Mouse (Mus musculus): ENCODE results near the gene Gsk3b. TPM values are rescaled to one million over a fixed set of nuclear protein-coding genes. Genes with fewer than 3 reads are reported as not detected.

The Gsk3b gene
- polyA plus RNA-seq, 1 experiment from 2014 or later = 10.7 TPM

DNA sequence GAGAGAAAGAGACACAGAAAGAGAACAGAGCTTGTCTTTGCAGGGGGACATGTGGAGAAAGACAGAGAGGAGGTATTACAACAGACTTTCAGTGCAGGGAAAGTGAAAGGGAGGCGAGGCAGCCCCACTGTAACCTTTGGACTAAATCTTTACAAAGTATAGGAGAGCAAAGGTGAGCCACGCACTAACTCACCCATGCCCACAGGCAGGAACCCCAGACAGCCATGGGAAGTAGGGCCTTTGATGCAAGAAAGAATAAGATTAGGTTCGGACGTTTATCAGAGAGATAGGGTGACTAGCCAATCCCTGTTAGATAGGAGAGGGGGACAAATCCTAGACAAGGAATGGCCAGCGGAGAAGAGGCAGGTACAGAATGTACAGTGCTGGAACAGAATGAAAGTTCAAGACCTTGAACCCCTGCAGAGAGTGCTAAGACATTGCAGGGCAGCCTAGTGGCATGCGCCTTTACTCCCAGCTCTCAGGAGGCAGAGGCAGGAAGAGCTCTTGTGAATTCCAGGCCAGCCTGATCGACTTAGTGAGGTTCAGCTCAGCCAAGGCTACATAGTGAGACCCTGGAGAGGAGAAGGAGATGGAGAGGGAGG lies 193.9 kb downstream of the Gsk3b start:
- H3K4me1 ChIP-seq (replicated peaks) = peaks cover 7% of the 10 kb centered on the region; the same call in 1 of the 2 replicates
- H3K27ac ChIP-seq (replicated peaks) = peak overlapping the region; percentile 72
- no peak overlapping the region for H3K4me3 ChIP-seq (replicated peaks)
- no peaks in the 10 kb centered on the region for H3K27me3 ChIP-seq
- peak overlapping the region; percentile 6; the same call in 1 of the 2 replicates for H3K4me2 ChIP-seq
- no peak overlapping the region for H3K9ac ChIP-seq
- WGBS (ENCODE audit: insufficient replicate concordance) = 47% methylated on average over 7 of the region's 7 CpGs
- H3K9me3 ChIP-seq (replicated peaks) = no peaks in the 10 kb centered on the region
- no peaks in the 10 kb centered on the region for H3K36me3 ChIP-seq (replicated peaks)
- peak; percentile 41 for ATAC-seq (ENCODE audit: insufficient read depth)

DNA sequence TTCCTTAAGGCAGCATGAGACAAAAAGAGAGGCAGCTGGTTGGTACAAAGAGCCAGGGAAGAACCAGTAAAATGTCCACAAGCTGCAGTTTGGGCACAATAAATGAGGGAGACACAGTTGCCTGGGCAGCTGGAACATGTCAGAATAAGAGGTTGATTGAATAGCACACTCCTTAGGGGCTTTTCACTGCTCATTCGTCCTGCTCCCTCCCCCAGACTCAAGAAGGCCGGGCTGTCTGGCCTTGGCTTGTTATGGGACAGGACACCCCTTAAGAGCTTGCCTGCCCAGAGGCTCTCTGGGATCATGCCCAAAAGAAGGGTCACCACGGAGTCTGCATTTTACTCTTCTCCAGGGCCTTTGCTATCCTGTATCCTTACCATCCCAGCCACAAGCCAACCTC lies 194.5 kb downstream of the Gsk3b start:
- Histone ChIP-seq H3K4me1 (replicated peaks) (peaks cover 7% of the 10 kb centered on the region; the same call in 1 of the 2 replicates), H3K36me3 (replicated peaks) (no peaks in the 10 kb centered on the region), H3K9me3 (replicated peaks) (no peaks in the 10 kb centered on the region), H3K27ac (replicated peaks) (peak overlapping the region; percentile 72; the same call in 1 of the 2 replicates), H3K4me3 (replicated peaks) (no peak overlapping the region), H3K4me2 (no peak overlapping the region), H3K27me3 (no peaks in the 10 kb centered on the region), H3K9ac (no peak overlapping the region)
- WGBS (ENCODE audit: insufficient replicate concordance) = 47% methylated on average over 3 of the region's 3 CpGs
- ATAC-seq (ENCODE audit: insufficient read depth) = no peak

- H3K27me3 ChIP-seq = no peaks in the 10 kb centered on the region
- H3K27ac ChIP-seq (replicated peaks) = peak overlapping the region; percentile 72
Measured at GRCm38 (mm10) chr16:38285801-38286200, 197.0 kb downstream of the Gsk3b start.

DNA sequence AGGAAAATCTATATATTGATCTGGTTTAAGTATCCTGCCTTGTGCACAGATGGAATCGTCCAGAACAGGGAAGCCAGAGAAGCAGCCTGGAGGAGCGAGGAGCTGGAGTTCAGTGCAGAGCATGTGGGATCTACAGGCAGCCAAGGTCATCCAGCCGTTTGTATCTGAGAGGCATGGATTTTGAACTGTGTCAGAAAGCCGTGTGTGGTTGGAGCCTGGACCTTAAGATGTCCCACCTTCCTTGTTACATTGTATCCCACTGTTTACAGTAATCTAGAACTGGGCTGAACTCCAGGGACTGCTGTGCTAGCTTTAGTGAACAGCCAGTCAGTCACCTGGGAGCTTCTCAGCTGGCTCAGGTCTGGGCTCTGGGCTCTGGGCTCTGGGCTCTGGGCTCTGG lies 197.7 kb downstream of the Gsk3b start:
- H3K9me3 ChIP-seq (replicated peaks) = no peaks in the 10 kb centered on the region
- no peak overlapping the region for H3K9ac ChIP-seq
- WGBS (ENCODE audit: insufficient replicate concordance) = 47% methylated on average over 4 of the region's 4 CpGs
- H3K4me2 ChIP-seq = 0 out of 2 replicates have a peak overlapping the region, but pooled peaks have one; percentile 16
- H3K27me3 ChIP-seq = no peaks in the 10 kb centered on the region
- no peaks in the 10 kb centered on the region for H3K36me3 ChIP-seq (replicated peaks)
- ATAC-seq (ENCODE audit: insufficient read depth) = no peak
- peaks cover 9% of the 10 kb centered on the region; the same call in 1 of the 2 replicates for H3K4me1 ChIP-seq (replicated peaks)
- H3K27ac ChIP-seq (replicated peaks) = peak overlapping the region; percentile 69
- no peak overlapping the region for H3K4me3 ChIP-seq (replicated peaks)

More at GRCm38 (mm10) chr16:38285801-38286200, 197.0 kb downstream of the Gsk3b start:
- Histone ChIP-seq H3K4me1 (replicated peaks) (peaks cover 10% of the 10 kb centered on the region; the same call in 1 of the 2 replicates), H3K9ac (no peak overlapping the region), H3K4me3 (replicated peaks) (no peak overlapping the region), H3K4me2 (no peak overlapping the region), H3K9me3 (replicated peaks) (no peaks in the 10 kb centered on the region), H3K36me3 (replicated peaks) (no peaks in the 10 kb centered on the region)
- 56% methylated on average over 7 of the region's 7 CpGs for WGBS (ENCODE audit: insufficient replicate concordance)
- ATAC-seq (ENCODE audit: insufficient read depth) = no peak

DNA sequence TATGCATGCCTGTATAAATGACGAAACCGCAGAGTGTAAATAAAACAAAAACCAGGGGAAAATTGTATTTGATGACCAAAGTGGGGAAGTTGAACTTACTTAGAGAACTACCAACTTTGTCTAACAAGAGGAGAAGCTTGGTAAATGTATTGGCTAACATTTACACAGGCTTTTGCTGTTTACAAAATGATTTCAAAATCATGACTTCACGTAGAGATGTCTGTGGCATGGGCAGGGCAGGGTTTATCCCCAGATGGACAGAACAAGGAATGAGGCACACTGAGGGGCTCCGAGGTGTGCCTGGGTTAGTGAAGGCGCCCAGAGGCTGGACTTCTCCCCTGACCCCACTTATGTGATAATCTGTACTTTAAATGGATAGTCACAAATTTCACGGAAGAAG lies 198.6 kb downstream of the Gsk3b start:
- Histone ChIP-seq H3K36me3 (replicated peaks) (no peaks in the 10 kb centered on the region), H3K9ac (no peak overlapping the region), H3K4me2 (peak overlapping the region; percentile 21; the same call in 1 of the 2 replicates), H3K4me1 (replicated peaks) (peaks cover 7% of the 10 kb centered on the region; the same call in 1 of the 2 replicates), H3K27ac (replicated peaks) (peak overlapping the region; percentile 76), H3K27me3 (no peaks in the 10 kb centered on the region), H3K9me3 (replicated peaks) (no peaks in the 10 kb centered on the region), H3K4me3 (replicated peaks) (no peak overlapping the region)
- ATAC-seq (ENCODE audit: insufficient read depth) = peak; percentile 68
- 50% methylated on average over 6 of the region's 6 CpGs for WGBS (ENCODE audit: insufficient replicate concordance)

DNA sequence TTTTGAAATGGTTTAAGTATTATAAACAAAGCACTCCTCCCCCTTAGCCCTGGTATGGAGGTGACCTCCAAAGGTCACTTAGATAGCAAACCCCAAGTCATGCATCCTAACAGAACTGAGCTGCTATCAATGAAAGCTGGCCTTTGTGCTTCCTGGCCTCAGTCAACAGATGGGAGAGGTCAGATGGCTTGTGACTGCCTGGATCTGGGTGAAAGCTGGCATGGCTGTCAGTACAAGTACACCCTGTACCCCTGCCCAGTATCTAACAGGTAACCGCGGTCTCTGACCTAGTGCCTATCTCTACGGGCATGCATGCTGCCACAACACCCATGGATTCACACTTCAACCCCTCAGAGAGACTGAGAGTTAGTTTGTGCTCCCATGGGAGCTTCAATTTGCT lies 199.0 kb downstream of the Gsk3b start:
- Histone ChIP-seq H3K4me3 (replicated peaks) (no peak overlapping the region), H3K36me3 (replicated peaks) (no peaks in the 10 kb centered on the region), H3K9me3 (replicated peaks) (no peaks in the 10 kb centered on the region), H3K27ac (replicated peaks) (peak overlapping the region; percentile 76), H3K9ac (no peak overlapping the region), H3K27me3 (no peaks in the 10 kb centered on the region), H3K4me1 (replicated peaks) (peaks cover 7% of the 10 kb centered on the region; the same call in 1 of the 2 replicates), H3K4me2 (peak overlapping the region; percentile 21; the same call in 1 of the 2 replicates)
- 46% methylated on average over 3 of the region's 3 CpGs for WGBS (ENCODE audit: insufficient replicate concordance)
- peak; percentile 75 for ATAC-seq (ENCODE audit: insufficient read depth)

DNA sequence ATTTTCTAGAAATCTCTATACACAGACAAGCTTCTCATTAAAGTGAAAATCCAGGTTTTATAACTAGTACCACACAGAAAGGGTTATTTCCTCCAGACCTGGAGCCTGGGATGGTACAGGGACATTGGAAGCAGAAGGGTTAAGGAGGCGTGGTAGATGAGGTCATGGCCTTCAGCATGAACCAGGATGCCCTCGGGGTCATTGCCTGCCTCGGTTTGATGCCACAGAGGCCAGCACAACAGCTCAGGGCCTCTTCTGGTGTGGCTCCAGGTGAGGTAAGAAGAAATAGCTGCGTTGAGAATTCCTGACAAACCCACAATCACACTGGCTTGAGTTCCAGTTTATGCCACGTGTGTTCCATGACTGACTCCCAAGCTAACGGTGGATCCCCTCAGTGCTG lies 200.1 kb downstream of the Gsk3b start:
- Histone ChIP-seq H3K4me1 (replicated peaks) (peaks cover 7% of the 10 kb centered on the region; the same call in 1 of the 2 replicates), H3K9ac (no peak overlapping the region), H3K27ac (replicated peaks) (0 out of 2 replicates have a peak overlapping the region, but pooled peaks have one; percentile 76), H3K4me2 (0 out of 2 replicates have a peak overlapping the region, but pooled peaks have one; percentile 4), H3K36me3 (replicated peaks) (no peaks in the 10 kb centered on the region), H3K4me3 (replicated peaks) (no peak overlapping the region), H3K9me3 (replicated peaks) (no peaks in the 10 kb centered on the region), H3K27me3 (no peaks in the 10 kb centered on the region)
- ATAC-seq (ENCODE audit: insufficient read depth) = no peak
- 24% methylated on average over 6 of the region's 6 CpGs for WGBS (ENCODE audit: insufficient replicate concordance)

DNA sequence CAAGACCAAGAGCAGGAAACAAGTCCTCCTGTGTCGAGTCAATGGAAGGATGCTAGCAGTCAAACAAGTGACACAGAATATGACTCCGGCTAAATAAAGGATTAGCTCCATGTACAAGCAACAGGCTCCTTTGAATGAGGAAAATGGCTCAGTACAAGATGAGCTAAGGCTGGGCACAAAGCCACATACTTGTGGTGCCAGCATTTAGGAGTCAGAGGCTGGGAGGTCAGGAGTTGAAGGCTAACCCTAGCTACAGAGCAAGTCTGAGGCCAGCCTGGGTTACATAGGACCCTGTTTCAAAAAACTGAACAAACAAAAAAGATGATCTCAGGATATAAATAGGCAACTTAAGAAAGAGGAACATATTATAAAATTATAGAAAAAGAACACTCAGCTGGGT lies 201.3 kb downstream of the Gsk3b start:
- Histone ChIP-seq H3K27me3 (no peaks in the 10 kb centered on the region), H3K4me3 (replicated peaks) (no peak overlapping the region), H3K9me3 (replicated peaks) (no peaks in the 10 kb centered on the region), H3K4me2 (no peak overlapping the region), H3K27ac (replicated peaks) (no peak overlapping the region), H3K9ac (no peak overlapping the region), H3K4me1 (replicated peaks) (peaks cover 6% of the 10 kb centered on the region; the same call in 1 of the 2 replicates), H3K36me3 (replicated peaks) (no peaks in the 10 kb centered on the region)
- ATAC-seq (ENCODE audit: insufficient read depth) = no peak
- 43% methylated on average over 2 of the region's 2 CpGs for WGBS (ENCODE audit: insufficient replicate concordance)

- Histone ChIP-seq H3K9ac (no peak within 1 kb of the TSS), H3K4me1 (replicated peaks) (0 out of 2 replicates have a peak, but pooled peaks cover 7% of the 10 kb centered on the region)
- 34% methylated on average over 7 of the region's 7 CpGs for WGBS (ENCODE audit: insufficient replicate concordance)
Measured at GRCm38 (mm10) chr16:38294685-38295348, 206.0 kb downstream of the Gsk3b start, which contains the start of gene Nr1i2. Gene Nr1i2 (minus strand): TSS chr16:38294824.

DNA sequence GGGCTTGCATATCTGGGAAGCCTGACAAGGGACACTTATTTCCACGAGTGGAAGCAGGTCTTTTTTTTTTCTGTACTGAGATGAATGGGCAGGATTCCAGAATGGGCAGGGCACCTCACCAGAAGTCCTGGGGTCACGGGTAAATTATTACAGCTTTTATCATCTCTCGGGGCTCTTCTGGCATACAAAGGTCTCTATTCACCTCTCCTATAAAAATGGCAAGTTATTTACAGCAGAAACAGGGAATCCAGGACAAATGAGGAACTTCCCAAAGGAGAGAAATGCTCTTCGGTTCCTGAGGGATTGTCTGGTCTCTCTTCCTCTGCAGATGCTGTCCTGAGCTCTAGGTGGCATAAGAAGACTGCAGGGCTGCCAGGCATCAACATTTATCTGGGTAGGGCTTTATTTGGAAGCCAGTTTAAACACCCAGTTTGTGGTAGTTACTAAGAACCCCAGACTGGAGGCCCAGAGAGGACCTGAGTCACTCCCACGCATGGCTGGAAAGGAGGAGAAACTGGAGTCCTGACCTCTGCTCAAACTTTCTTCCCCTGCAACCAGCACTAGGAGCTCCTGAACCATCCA lies 206.6 kb downstream of the Gsk3b start:
- H3K9me3 ChIP-seq (replicated peaks) = no peaks in the 10 kb centered on the region
- 0 out of 2 replicates have a peak, but pooled peaks cover 7% of the 10 kb centered on the region for H3K4me1 ChIP-seq (replicated peaks)
- no peak overlapping the region for H3K9ac ChIP-seq
- H3K27me3 ChIP-seq = no peaks in the 10 kb centered on the region
- 31% methylated on average over 5 of the region's 5 CpGs for WGBS (ENCODE audit: insufficient replicate concordance)
- ATAC-seq (ENCODE audit: insufficient read depth) = no peak
- H3K27ac ChIP-seq (replicated peaks) = peak overlapping the region; percentile 38; the same call in 1 of the 2 replicates
- H3K4me2 ChIP-seq = no peak overlapping the region
- H3K36me3 ChIP-seq (replicated peaks) = no peaks in the 10 kb centered on the region
- H3K4me3 ChIP-seq (replicated peaks) = no peak overlapping the region

More at GRCm38 (mm10) chr16:38294685-38295348, 206.0 kb downstream of the Gsk3b start, which contains the start of gene Nr1i2:
- Histone ChIP-seq H3K36me3 (replicated peaks) (no peaks in the 10 kb centered on the region), H3K27ac (replicated peaks) (peak within 1 kb of the TSS; percentile 38), H3K9me3 (replicated peaks) (no peaks in the 10 kb centered on the region), H3K4me3 (replicated peaks) (peak within 1 kb of the TSS; percentile 45), H3K4me2 (peak within 1 kb of the TSS; percentile 48), H3K27me3 (no peaks in the 10 kb centered on the region)
- ATAC-seq (ENCODE audit: insufficient read depth) = peak; percentile 71; the same call in 1 of the 2 replicates

All from liver, embryonic 15.5 days (tissue).